Mouse (Mus musculus) G1E (cell line): Measurements from ENCODE around the gene Arpc3. TPM values are rescaled to one million over a fixed set of nuclear protein-coding genes. Genes with fewer than 3 reads are reported as not detected.

ENCODE experiments used
- ATAC-seq: 2 replicates; pipeline ENCODE4 v1.8.0; 2016; ENCODE audit warnings: mild to moderate bottlenecking; ENCODE audit not compliant: insufficient number of reproducible peaks, poor library complexity, low FRiP score, severe bottlenecking; ENCODE audit errors: extremely low read depth
- DNase-seq: peaks from one replicate; pipeline ENCODE4 v3.0.0; 2012; ENCODE audit warnings: low spot score
- H3K27me3 ChIP-seq: 2 replicates; pipeline ENCODE4 v1.6.1; 2012; ENCODE audit warnings: mild to moderate bottlenecking, low read length, inconsistent platforms; ENCODE audit not compliant: insufficient read depth
- H3K36me3 ChIP-seq: replicated peaks from 2 replicates; pipeline ENCODE3; 2012; ENCODE audit warnings: mild to moderate bottlenecking, inconsistent platforms
- H3K4me1 ChIP-seq: 2 replicates; pipeline ENCODE4 v1.6.1; 2012; ENCODE audit warnings: low read depth, low read length, inconsistent platforms, mixed read lengths; ENCODE audit not compliant: insufficient read depth
- H3K4me3 ChIP-seq: 2 replicates; pipeline ENCODE4 v1.5.1; 2012; ENCODE audit warnings: low read depth, mild to moderate bottlenecking, inconsistent platforms, low read length, moderate library complexity, mixed read lengths
- H3K9me3 ChIP-seq: replicated peaks from 2 replicates; pipeline ENCODE4 v1.6.1; 2012; ENCODE audit warnings: inconsistent platforms
- CTCF ChIP-seq: IDR thresholded peaks from 2 replicates; pipeline ENCODE4 v1.5.1; 2012; ENCODE audit warnings: low read depth, low read length, inconsistent platforms, mixed read lengths
- GATA1 ChIP-seq: IDR thresholded peaks from 2 replicates; pipeline ENCODE4 v1.6.1; 2012; ENCODE audit warnings: borderline replicate concordance, low read length, inconsistent platforms, mixed read lengths
- GATA2 ChIP-seq: IDR thresholded peaks from 2 replicates; pipeline ENCODE4 v1.6.1; 2012; ENCODE audit warnings: low read depth, low read length, inconsistent platforms, borderline replicate concordance
- POLR2AphosphoS5 ChIP-seq: IDR thresholded peaks from 2 replicates; pipeline ENCODE4 v1.6.1; 2012; ENCODE audit warnings: low read depth, low read length, inconsistent platforms; ENCODE audit not compliant: insufficient replicate concordance
- TAL1 ChIP-seq: conservative IDR thresholded peaks from 2 replicates; pipeline ENCODE4 v1.6.1; 2012; ENCODE audit warnings: low read depth, low read length, inconsistent platforms, mixed read lengths
- polyA plus RNA-seq: library from polyadenylated mRNA; stranded (reverse); fragments of >175 nt; gene quantifications from 2 replicates; pipeline ENCODE4 v1.2.3, GENCODE M21; 2012
- total RNA-seq, 2 experiments: library from RNA; stranded (forward) in 1 of 2; stranded (reverse) in 1 of 2; fragments of 200-1000 nt in 1 of 2; fragments of >200 nt in 1 of 2; fragmentation: Nextera tagmentation in 1 of 2; gene quantifications; 2 replicates each; pipeline ENCODE4 v1.2.3; 2014 to 2017

Arpc3 gene
- total and polyA plus RNA-seq, 3 experiments = 47.6 to 715 (median 112) TPM

GRCm38 (mm10) chr5:122396791-122397190 is 5.1 kb downstream of the Arpc3 start:
- peaks cover 34% of the 10 kb centered on the region for H3K4me1 ChIP-seq
- no peaks in the 10 kb centered on the region for H3K9me3 ChIP-seq
- TF ChIP-seq TAL1 (no peak), CTCF (no peak), GATA1 (no peak), POLR2AphosphoS5 (no peak)
- peaks cover 80% of the 10 kb centered on the region for H3K36me3 ChIP-seq
- DNase-seq (no peak), ATAC-seq (no peak)
- H3K4me3 ChIP-seq = no peak overlapping the region
- H3K27me3 ChIP-seq = no peaks in the 10 kb centered on the region

- DNase-seq = no peak
- peaks cover 30% of the 10 kb centered on the region for H3K4me1 ChIP-seq
- no peak overlapping the region for H3K4me3 ChIP-seq
- H3K9me3 ChIP-seq = no peaks in the 10 kb centered on the region
- no peak for ATAC-seq
- peaks cover 87% of the 10 kb centered on the region for H3K36me3 ChIP-seq
- no peak for TF ChIP-seq POLR2AphosphoS5
- no peak for TF ChIP-seq CTCF
- TF ChIP-seq TAL1 = no peak
- TF ChIP-seq GATA2 = no peak
- no peaks in the 10 kb centered on the region for H3K27me3 ChIP-seq
Measured at GRCm38 (mm10) chr5:122397495-122397894, 5.8 kb downstream of the Arpc3 start.

- DNase-seq (no peak), ATAC-seq (no peak)
- Histone ChIP-seq H3K27me3 (no peaks in the 10 kb centered on the region), H3K4me3 (no peak overlapping the region), H3K4me1 (peaks cover 16% of the 10 kb centered on the region), H3K9me3 (no peaks in the 10 kb centered on the region), H3K36me3 (peaks cover 96% of the 10 kb centered on the region)
- TF ChIP-seq CTCF = no peak
- no peak for TF ChIP-seq GATA2
- no peak for TF ChIP-seq POLR2AphosphoS5
Measured at GRCm38 (mm10) chr5:122399871-122400270, 8.2 kb downstream of the Arpc3 start.

- TF ChIP-seq GATA1 = no peak
- no peak for TF ChIP-seq CTCF
- no peak for TF ChIP-seq GATA2
- TF ChIP-seq TAL1 = no peak
- TF ChIP-seq POLR2AphosphoS5 = no peak
- Histone ChIP-seq H3K4me1 (peaks cover 11% of the 10 kb centered on the region), H3K36me3 (peaks cover 97% of the 10 kb centered on the region), H3K27me3 (no peaks in the 10 kb centered on the region), H3K9me3 (no peaks in the 10 kb centered on the region), H3K4me3 (no peak overlapping the region)
- ATAC-seq (no peak), DNase-seq (no peak)
Measured at GRCm38 (mm10) chr5:122400628-122401302, 9.1 kb downstream of the Arpc3 start.

GRCm38 (mm10) chr5:122401303-122401640 is 9.6 kb downstream of the Arpc3 start:
- DNase-seq (peak; percentile 40), ATAC-seq (no peak)
- Histone ChIP-seq H3K4me3 (no peak overlapping the region), H3K27me3 (no peaks in the 10 kb centered on the region), H3K4me1 (peaks cover 11% of the 10 kb centered on the region), H3K9me3 (no peaks in the 10 kb centered on the region), H3K36me3 (peaks cover 99% of the 10 kb centered on the region)
- TF ChIP-seq TAL1 (no peak), CTCF (peak; percentile 97), GATA1 (no peak)

- no peaks in the 10 kb centered on the region for H3K9me3 ChIP-seq
- peaks cover 99% of the 10 kb centered on the region for H3K36me3 ChIP-seq
- H3K4me1 ChIP-seq = peaks cover 11% of the 10 kb centered on the region
- ATAC-seq = no peak
- no peak overlapping the region for H3K4me3 ChIP-seq
- no peak for DNase-seq
- TF ChIP-seq GATA2 (no peak), CTCF (no peak)
- no peaks in the 10 kb centered on the region for H3K27me3 ChIP-seq
Measured at GRCm38 (mm10) chr5:122402160-122402559, 10.5 kb downstream of the Arpc3 start.

GRCm38 (mm10) chr5:122402772-122403171 is 11.1 kb downstream of the Arpc3 start:
- Histone ChIP-seq H3K27me3 (no peaks in the 10 kb centered on the region), H3K4me1 (peaks cover 8% of the 10 kb centered on the region), H3K36me3 (peaks cover 99% of the 10 kb centered on the region), H3K4me3 (no peak overlapping the region), H3K9me3 (no peaks in the 10 kb centered on the region)
- ATAC-seq = no peak
- no peak for TF ChIP-seq TAL1
- DNase-seq = no peak
